Mouse (Mus musculus) stomach, embryonic 15.5 days (tissue): Measurements from ENCODE around the gene Abhd14b. TPM values are rescaled to one million over a fixed set of nuclear protein-coding genes. Genes with fewer than 3 reads are reported as not detected.

Experiments
- ATAC-seq: fragments of 200-750 bp; cut with Nextera tagmentation; 2 replicates; pipeline ENCODE4 v1.8.0; 2017; ENCODE audit warnings: low read depth, moderate number of reproducible peaks, moderate TSS enrichment; ENCODE audit not compliant: insufficient read depth, low FRiP score
- H3K27ac ChIP-seq: fragments of 300-500 bp; sonication (generic); 2 replicates; pipeline ENCODE4 v1.5.1; 2015; ENCODE audit warnings: mild to moderate bottlenecking, inconsistent platforms
- H3K27me3 ChIP-seq: fragments of 300-500 bp; sonication (generic); replicated peaks from 2 replicates; pipeline ENCODE4 v1.6.1; 2015; ENCODE audit warnings: inconsistent platforms
- H3K36me3 ChIP-seq: fragments of 300-500 bp; sonication (generic); 2 replicates; pipeline ENCODE4 v1.6.1; 2015; ENCODE audit warnings: inconsistent platforms
- H3K4me1 ChIP-seq: fragments of 300-500 bp; sonication (generic); 2 replicates; pipeline ENCODE4 v1.6.1; 2015; ENCODE audit warnings: inconsistent platforms
- H3K4me2 ChIP-seq: fragments of 300-500 bp; sonication (generic); 2 replicates; pipeline ENCODE4 v1.6.1; 2015; ENCODE audit warnings: mild to moderate bottlenecking, inconsistent platforms
- H3K4me3 ChIP-seq: fragments of 300-500 bp; sonication (generic); replicated peaks from 2 replicates; pipeline ENCODE4 v1.5.1; 2015; ENCODE audit warnings: inconsistent platforms
- H3K9ac ChIP-seq: fragments of 300-500 bp; sonication (generic); 2 replicates; pipeline ENCODE4 v1.6.1; 2015; ENCODE audit warnings: inconsistent platforms
- H3K9me3 ChIP-seq: fragments of 300-500 bp; sonication (generic); 2 replicates; pipeline ENCODE4 v1.6.1; 2016; ENCODE audit warnings: inconsistent platforms
- WGBS: fragments of 180-500 bp; shearing (Covaris S2); methylation state at CpG from one replicate; pipeline ENCODE4 v1.1.7; 2015; 5-methylcytosine and 5-hydroxymethylcytosine counted together
- polyA plus RNA-seq: library from polyadenylated mRNA; unstranded; fragments of >200 nt; fragmentation: Nextera tagmentation; extraction: Ambion mirVana; gene quantifications from 2 replicates; pipeline ENCODE4 v1.2.1, GENCODE M21; 2015

The Abhd14b gene
- polyA plus RNA-seq, 1 experiment from 2014 or later, result 26.2 TPM

- Histone ChIP-seq H3K4me1 (peaks cover 20% of the 10 kb centered on the region), H3K27ac (no peak overlapping the region; the same call in 1 of the 2 replicates), H3K36me3 (peaks cover 23% of the 10 kb centered on the region), H3K9ac (no peak overlapping the region), H3K4me2 (no peak overlapping the region), H3K9me3 (no peaks in the 10 kb centered on the region), H3K27me3 (no peaks in the 10 kb centered on the region), H3K4me3 (no peak overlapping the region)
- ATAC-seq, result no peak
- 58% methylated on average over 7 of the region's 7 CpGs for WGBS
These were observed 13.9 kb upstream of the Abhd14b start for GRCm38 (mm10) chr9:106433389-106433788.

GRCm38 (mm10) chr9:106436566-106436965, 10.7 kb upstream of the Abhd14b start:
- 79% methylated on average over 9 of the region's 9 CpGs for WGBS
- Histone ChIP-seq H3K36me3 (peaks cover 15% of the 10 kb centered on the region), H3K9me3 (no peaks in the 10 kb centered on the region), H3K27me3 (no peaks in the 10 kb centered on the region), H3K4me1 (peaks cover 20% of the 10 kb centered on the region), H3K27ac (no peak overlapping the region), H3K9ac (no peak overlapping the region), H3K4me2 (no peak overlapping the region), H3K4me3 (no peak overlapping the region)
- ATAC-seq, result no peak

GRCm38 (mm10) chr9:106442680-106443079, 4.6 kb upstream of the Abhd14b start:
- 75% methylated on average over 5 of the region's 5 CpGs for WGBS

GRCm38 (mm10) chr9:106444836-106445235, 2.4 kb upstream of the Abhd14b start:
- Histone ChIP-seq H3K4me2 (no peak overlapping the region), H3K36me3 (no peaks in the 10 kb centered on the region), H3K9ac (no peak overlapping the region), H3K27me3 (no peaks in the 10 kb centered on the region), H3K27ac (no peak overlapping the region), H3K4me1 (peaks cover 30% of the 10 kb centered on the region), H3K4me3 (no peak overlapping the region), H3K9me3 (no peaks in the 10 kb centered on the region)
- ATAC-seq, result no peak
- 74% methylated on average over 4 of the region's 4 CpGs for WGBS

More at GRCm38 (mm10) chr9:106442680-106443079, 4.6 kb upstream of the Abhd14b start:
- H3K4me2 ChIP-seq, result no peak overlapping the region
- no peaks in the 10 kb centered on the region for H3K27me3 ChIP-seq
- no peak overlapping the region for H3K27ac ChIP-seq
- no peaks in the 10 kb centered on the region for H3K9me3 ChIP-seq
- H3K9ac ChIP-seq, result no peak overlapping the region
- no peak for ATAC-seq
- no peaks in the 10 kb centered on the region for H3K36me3 ChIP-seq
- no peak overlapping the region for H3K4me3 ChIP-seq
- H3K4me1 ChIP-seq, result peaks cover 19% of the 10 kb centered on the region; the same call in 1 of the 2 replicates

GRCm38 (mm10) chr9:106447951-106448350, 692 bp downstream of the Abhd14b start:
- Histone ChIP-seq H3K36me3 (no peaks in the 10 kb centered on the region), H3K4me2 (peak overlapping the region; percentile 86), H3K27me3 (no peaks in the 10 kb centered on the region), H3K9me3 (no peaks in the 10 kb centered on the region), H3K4me3 (peak overlapping the region; percentile 52), H3K27ac (peak overlapping the region; percentile 67), H3K9ac (no peak overlapping the region), H3K4me1 (peaks cover 51% of the 10 kb centered on the region)
- WGBS, result 30% methylated on average over 9 of the region's 9 CpGs
- ATAC-seq, result no peak

GRCm38 (mm10) chr9:106448498-106449031, 1.3 kb downstream of the Abhd14b start:
- Histone ChIP-seq H3K4me3 (peak overlapping the region; percentile 49), H3K9me3 (no peaks in the 10 kb centered on the region), H3K27me3 (no peaks in the 10 kb centered on the region), H3K4me2 (peak overlapping the region; percentile 86), H3K36me3 (no peaks in the 10 kb centered on the region), H3K27ac (peak overlapping the region; percentile 42; the same call in 1 of the 2 replicates), H3K9ac (peak overlapping the region; percentile 40; the same call in 1 of the 2 replicates), H3K4me1 (peaks cover 56% of the 10 kb centered on the region)
- peak; percentile 20; the same call in 1 of the 2 replicates for ATAC-seq
- 1% methylated on average over 23 of the region's 23 CpGs for WGBS

GRCm38 (mm10) chr9:106449947-106450346, 2.7 kb downstream of the Abhd14b start:
- H3K27ac ChIP-seq, result no peak overlapping the region
- H3K4me2 ChIP-seq, result no peak overlapping the region

GRCm38 (mm10) chr9:106450661-106451060, 3.4 kb downstream of the Abhd14b start:
- H3K36me3 ChIP-seq, result no peaks in the 10 kb centered on the region
- H3K4me3 ChIP-seq, result no peak overlapping the region
- H3K27me3 ChIP-seq, result no peaks in the 10 kb centered on the region
- H3K27ac ChIP-seq, result peak overlapping the region; percentile 41; the same call in 1 of the 2 replicates
- 10% methylated on average over 9 of the region's 9 CpGs for WGBS
- H3K4me2 ChIP-seq, result peak overlapping the region; percentile 33; the same call in 1 of the 2 replicates
- H3K9me3 ChIP-seq, result no peaks in the 10 kb centered on the region
- H3K9ac ChIP-seq, result no peak overlapping the region
- no peak for ATAC-seq
- peaks cover 70% of the 10 kb centered on the region for H3K4me1 ChIP-seq

More at GRCm38 (mm10) chr9:106449947-106450346, 2.7 kb downstream of the Abhd14b start:
- Histone ChIP-seq H3K9ac (no peak overlapping the region), H3K9me3 (no peaks in the 10 kb centered on the region), H3K36me3 (no peaks in the 10 kb centered on the region), H3K27me3 (no peaks in the 10 kb centered on the region), H3K4me3 (no peak overlapping the region), H3K4me1 (peaks cover 65% of the 10 kb centered on the region)
- WGBS, result 82% methylated on average over 8 of the region's 8 CpGs
- no peak for ATAC-seq

- no peak overlapping the region for H3K4me3 ChIP-seq
- H3K4me1 ChIP-seq, result peaks cover 74% of the 10 kb centered on the region
- no peaks in the 10 kb centered on the region for H3K27me3 ChIP-seq
- H3K27ac ChIP-seq, result 0 out of 2 replicates have a peak overlapping the region, but pooled peaks have one; percentile 41
- whole genome bisulfite sequencing, result 64% methylated on average over 11 of the region's 11 CpGs
- H3K9me3 ChIP-seq, result no peaks in the 10 kb centered on the region
- no peaks in the 10 kb centered on the region for H3K36me3 ChIP-seq
- no peak overlapping the region for H3K9ac ChIP-seq
- ATAC-seq, result no peak
- H3K4me2 ChIP-seq, result no peak overlapping the region
These were observed 4.0 kb downstream of the Abhd14b start for GRCm38 (mm10) chr9:106451298-106451697.

- no peak overlapping the region for H3K27ac ChIP-seq
- H3K9me3 ChIP-seq, result no peaks in the 10 kb centered on the region
- H3K4me1 ChIP-seq, result peaks cover 76% of the 10 kb centered on the region
- H3K9ac ChIP-seq, result no peak overlapping the region
- H3K4me3 ChIP-seq, result no peak overlapping the region
- H3K4me2 ChIP-seq, result no peak overlapping the region
- H3K36me3 ChIP-seq, result no peaks in the 10 kb centered on the region
- H3K27me3 ChIP-seq, result no peaks in the 10 kb centered on the region
- 51% methylated on average over 2 of the region's 2 CpGs for WGBS
- ATAC-seq, result no peak
These were observed 4.6 kb downstream of the Abhd14b start for GRCm38 (mm10) chr9:106451899-106452298.

- H3K9ac ChIP-seq, result no peak overlapping the region
- no peaks in the 10 kb centered on the region for H3K9me3 ChIP-seq
- no peaks in the 10 kb centered on the region for H3K27me3 ChIP-seq
- 37% methylated on average over 6 of the region's 6 CpGs for WGBS
- H3K4me3 ChIP-seq, result no peak overlapping the region
- ATAC-seq, result no peak
- H3K4me2 ChIP-seq, result peak overlapping the region; percentile 91
- peaks cover 78% of the 10 kb centered on the region for H3K4me1 ChIP-seq
- no peak overlapping the region for H3K27ac ChIP-seq
- H3K36me3 ChIP-seq, result no peaks in the 10 kb centered on the region
These were observed 5.1 kb downstream of the Abhd14b start for GRCm38 (mm10) chr9:106452351-106452750.

GRCm38 (mm10) chr9:106452821-106453220, 5.6 kb downstream of the Abhd14b start:
- Histone ChIP-seq H3K4me2 (peak overlapping the region; percentile 91), H3K9me3 (no peaks in the 10 kb centered on the region), H3K27me3 (no peaks in the 10 kb centered on the region), H3K4me3 (peak overlapping the region; percentile 68), H3K27ac (peak overlapping the region; percentile 78), H3K9ac (no peak overlapping the region), H3K36me3 (no peaks in the 10 kb centered on the region), H3K4me1 (peaks cover 80% of the 10 kb centered on the region)
- no peak for ATAC-seq
- WGBS, result 3% methylated on average over 7 of the region's 7 CpGs
